Mouse (Mus musculus): ENCODE measurements around the gene Gxylt2. TPM values are rescaled to one million over a fixed set of nuclear protein-coding genes. Genes with fewer than 3 reads are reported as not detected.

Gene Gxylt2
- polyA plus RNA-seq, 1 experiment from 2014 or later = 0.93 TPM

GRCm38 (mm10) chr6:100707557-100707956 lies 3.0 kb downstream of the Gxylt2 start:
- ATAC-seq (replicated peaks; ENCODE audit: insufficient number of reproducible peaks, low FRiP score, low TSS enrichment) = no peak
- Histone ChIP-seq H3K4me3 (ENCODE audit: low read depth, low read length) (no peak overlapping the region), H3K9ac (ENCODE audit: low read depth, low read length) (no peak overlapping the region), H3K36me3 (ENCODE audit: control insufficient read depth, insufficient read depth, low read length) (no peaks in the 10 kb centered on the region), H3K9me3 (replicated peaks; ENCODE audit: control insufficient read depth, low read length) (no peaks in the 10 kb centered on the region), H3K27me3 (ENCODE audit: control insufficient read depth, insufficient read depth, low read length) (peaks cover 26% of the 10 kb centered on the region), H3K27ac (ENCODE audit: low read depth, low read length) (no peak overlapping the region), H3K4me2 (no peak overlapping the region), H3K4me1 (ENCODE audit: control insufficient read depth, insufficient read depth, low read length) (peaks cover 3% of the 10 kb centered on the region; the same call in 1 of the 2 replicates)
- WGBS (ENCODE audit: insufficient replicate concordance) = 62% methylated on average over 7 of the region's 7 CpGs

- no peak overlapping the region for H3K9ac ChIP-seq (ENCODE audit: low read depth, low read length)
- H3K4me1 ChIP-seq (ENCODE audit: control insufficient read depth, insufficient read depth, low read length) = peaks cover 3% of the 10 kb centered on the region; the same call in 1 of the 2 replicates
- peaks cover 20% of the 10 kb centered on the region for H3K27me3 ChIP-seq (ENCODE audit: control insufficient read depth, insufficient read depth, low read length)
- no peak overlapping the region for H3K4me3 ChIP-seq (ENCODE audit: low read depth, low read length)
- 68% methylated on average over 1 of the region's 1 CpGs for WGBS (ENCODE audit: insufficient replicate concordance)
- no peak for ATAC-seq (replicated peaks; ENCODE audit: insufficient number of reproducible peaks, low FRiP score, low TSS enrichment)
- no peak overlapping the region for H3K4me2 ChIP-seq
- no peaks in the 10 kb centered on the region for H3K36me3 ChIP-seq (ENCODE audit: control insufficient read depth, insufficient read depth, low read length)
- H3K27ac ChIP-seq (ENCODE audit: low read depth, low read length) = no peak overlapping the region
- no peaks in the 10 kb centered on the region for H3K9me3 ChIP-seq (replicated peaks; ENCODE audit: control insufficient read depth, low read length)
Observed at GRCm38 (mm10) chr6:100708248-100708647, 3.7 kb downstream of the Gxylt2 start.

GRCm38 (mm10) chr6:100708996-100709395 lies 4.5 kb downstream of the Gxylt2 start:
- H3K27ac ChIP-seq (ENCODE audit: low read depth, low read length) = no peak overlapping the region
- no peak for ATAC-seq (replicated peaks; ENCODE audit: insufficient number of reproducible peaks, low FRiP score, low TSS enrichment)
- peaks cover 3% of the 10 kb centered on the region; the same call in 1 of the 2 replicates for H3K4me1 ChIP-seq (ENCODE audit: control insufficient read depth, insufficient read depth, low read length)
- H3K4me2 ChIP-seq = no peak overlapping the region
- H3K9ac ChIP-seq (ENCODE audit: low read depth, low read length) = no peak overlapping the region
- 80% methylated on average over 9 of the region's 9 CpGs for WGBS (ENCODE audit: insufficient replicate concordance)
- no peak overlapping the region for H3K4me3 ChIP-seq (ENCODE audit: low read depth, low read length)
- H3K36me3 ChIP-seq (ENCODE audit: control insufficient read depth, insufficient read depth, low read length) = no peaks in the 10 kb centered on the region
- H3K27me3 ChIP-seq (ENCODE audit: control insufficient read depth, insufficient read depth, low read length) = peaks cover 15% of the 10 kb centered on the region
- H3K9me3 ChIP-seq (replicated peaks; ENCODE audit: control insufficient read depth, low read length) = no peaks in the 10 kb centered on the region

GRCm38 (mm10) chr6:100709483-100709882 lies 4.9 kb downstream of the Gxylt2 start:
- 30% methylated on average over 7 of the region's 7 CpGs for WGBS (ENCODE audit: insufficient replicate concordance)
- Histone ChIP-seq H3K4me1 (ENCODE audit: control insufficient read depth, insufficient read depth, low read length) (peaks cover 3% of the 10 kb centered on the region; the same call in 1 of the 2 replicates), H3K4me3 (ENCODE audit: low read depth, low read length) (no peak overlapping the region), H3K27me3 (ENCODE audit: control insufficient read depth, insufficient read depth, low read length) (peaks cover 11% of the 10 kb centered on the region), H3K9me3 (replicated peaks; ENCODE audit: control insufficient read depth, low read length) (no peaks in the 10 kb centered on the region), H3K4me2 (no peak overlapping the region), H3K9ac (ENCODE audit: low read depth, low read length) (no peak overlapping the region), H3K36me3 (ENCODE audit: control insufficient read depth, insufficient read depth, low read length) (no peaks in the 10 kb centered on the region), H3K27ac (ENCODE audit: low read depth, low read length) (no peak overlapping the region)
- ATAC-seq (replicated peaks; ENCODE audit: insufficient number of reproducible peaks, low FRiP score, low TSS enrichment) = no peak

- Histone ChIP-seq H3K4me2 (no peak overlapping the region), H3K4me3 (ENCODE audit: low read depth, low read length) (no peak overlapping the region), H3K9ac (ENCODE audit: low read depth, low read length) (no peak overlapping the region), H3K36me3 (ENCODE audit: control insufficient read depth, insufficient read depth, low read length) (no peaks in the 10 kb centered on the region), H3K4me1 (ENCODE audit: control insufficient read depth, insufficient read depth, low read length) (peaks cover 3% of the 10 kb centered on the region; the same call in 1 of the 2 replicates), H3K27ac (ENCODE audit: low read depth, low read length) (no peak overlapping the region), H3K9me3 (replicated peaks; ENCODE audit: control insufficient read depth, low read length) (no peaks in the 10 kb centered on the region), H3K27me3 (ENCODE audit: control insufficient read depth, insufficient read depth, low read length) (peaks cover 5% of the 10 kb centered on the region; the same call in 1 of the 2 replicates)
- no peak for ATAC-seq (replicated peaks; ENCODE audit: insufficient number of reproducible peaks, low FRiP score, low TSS enrichment)
- WGBS (ENCODE audit: insufficient replicate concordance) = 37% methylated on average over 4 of the region's 4 CpGs
Observed at GRCm38 (mm10) chr6:100710170-100710569, 5.6 kb downstream of the Gxylt2 start.

GRCm38 (mm10) chr6:100710866-100711265 lies 6.3 kb downstream of the Gxylt2 start:
- H3K4me1 ChIP-seq (ENCODE audit: control insufficient read depth, insufficient read depth, low read length) = no peaks in the 10 kb centered on the region
- no peaks in the 10 kb centered on the region; the same call in 1 of the 2 replicates for H3K27me3 ChIP-seq (ENCODE audit: control insufficient read depth, insufficient read depth, low read length)
- no peak overlapping the region for H3K9ac ChIP-seq (ENCODE audit: low read depth, low read length)
- no peak overlapping the region for H3K4me3 ChIP-seq (ENCODE audit: low read depth, low read length)
- no peak overlapping the region for H3K4me2 ChIP-seq
- 73% methylated on average over 5 of the region's 5 CpGs for WGBS (ENCODE audit: insufficient replicate concordance)
- ATAC-seq (replicated peaks; ENCODE audit: insufficient number of reproducible peaks, low FRiP score, low TSS enrichment) = no peak
- no peaks in the 10 kb centered on the region for H3K9me3 ChIP-seq (replicated peaks; ENCODE audit: control insufficient read depth, low read length)
- H3K36me3 ChIP-seq (ENCODE audit: control insufficient read depth, insufficient read depth, low read length) = no peaks in the 10 kb centered on the region
- H3K27ac ChIP-seq (ENCODE audit: low read depth, low read length) = no peak overlapping the region

GRCm38 (mm10) chr6:100715296-100715828 lies 10.8 kb downstream of the Gxylt2 start:
- ATAC-seq (replicated peaks; ENCODE audit: insufficient number of reproducible peaks, low FRiP score, low TSS enrichment) = no peak
- Histone ChIP-seq H3K36me3 (ENCODE audit: control insufficient read depth, insufficient read depth, low read length) (no peaks in the 10 kb centered on the region), H3K4me2 (no peak overlapping the region), H3K27ac (ENCODE audit: low read depth, low read length) (no peak overlapping the region), H3K9me3 (replicated peaks; ENCODE audit: control insufficient read depth, low read length) (no peaks in the 10 kb centered on the region), H3K27me3 (ENCODE audit: control insufficient read depth, insufficient read depth, low read length) (peaks cover under 1% of the 10 kb centered on the region; the same call in 1 of the 2 replicates), H3K4me3 (ENCODE audit: low read depth, low read length) (no peak overlapping the region), H3K9ac (ENCODE audit: low read depth, low read length) (no peak overlapping the region), H3K4me1 (ENCODE audit: control insufficient read depth, insufficient read depth, low read length) (no peaks in the 10 kb centered on the region)
- 76% methylated on average over 8 of the region's 8 CpGs for WGBS (ENCODE audit: insufficient replicate concordance)

- no peak for ATAC-seq (replicated peaks; ENCODE audit: insufficient number of reproducible peaks, low FRiP score, low TSS enrichment)
- H3K27ac ChIP-seq (ENCODE audit: low read depth, low read length) = no peak overlapping the region
- H3K27me3 ChIP-seq (ENCODE audit: control insufficient read depth, insufficient read depth, low read length) = peaks cover 4% of the 10 kb centered on the region; the same call in 1 of the 2 replicates
- no peak overlapping the region for H3K9ac ChIP-seq (ENCODE audit: low read depth, low read length)
- no peaks in the 10 kb centered on the region for H3K9me3 ChIP-seq (replicated peaks; ENCODE audit: control insufficient read depth, low read length)
- WGBS (ENCODE audit: insufficient replicate concordance) = 54% methylated on average over 7 of the region's 7 CpGs
- H3K36me3 ChIP-seq (ENCODE audit: control insufficient read depth, insufficient read depth, low read length) = no peaks in the 10 kb centered on the region
- H3K4me2 ChIP-seq = no peak overlapping the region
- no peak overlapping the region for H3K4me3 ChIP-seq (ENCODE audit: low read depth, low read length)
- H3K4me1 ChIP-seq (ENCODE audit: control insufficient read depth, insufficient read depth, low read length) = no peaks in the 10 kb centered on the region; the same call in 1 of the 2 replicates
Observed at GRCm38 (mm10) chr6:100716152-100716551, 11.6 kb downstream of the Gxylt2 start.

- Histone ChIP-seq H3K9me3 (replicated peaks; ENCODE audit: control insufficient read depth, low read length) (no peaks in the 10 kb centered on the region), H3K4me2 (no peak overlapping the region), H3K36me3 (ENCODE audit: control insufficient read depth, insufficient read depth, low read length) (no peaks in the 10 kb centered on the region), H3K9ac (ENCODE audit: low read depth, low read length) (no peak overlapping the region), H3K27me3 (ENCODE audit: control insufficient read depth, insufficient read depth, low read length) (peaks cover 4% of the 10 kb centered on the region; the same call in 1 of the 2 replicates), H3K27ac (ENCODE audit: low read depth, low read length) (no peak overlapping the region), H3K4me3 (ENCODE audit: low read depth, low read length) (no peak overlapping the region), H3K4me1 (ENCODE audit: control insufficient read depth, insufficient read depth, low read length) (no peaks in the 10 kb centered on the region; the same call in 1 of the 2 replicates)
- WGBS (ENCODE audit: insufficient replicate concordance) = 65% methylated on average over 8 of the region's 8 CpGs
- no peak for ATAC-seq (replicated peaks; ENCODE audit: insufficient number of reproducible peaks, low FRiP score, low TSS enrichment)
Observed at GRCm38 (mm10) chr6:100716817-100717216, 12.3 kb downstream of the Gxylt2 start.

All from heart, embryonic 11.5 days (tissue).